Mouse (Mus musculus) neural tube, embryonic 13.5 days (tissue): Measurements from ENCODE around the gene 4933427D14Rik. TPM values are rescaled to one million over a fixed set of nuclear protein-coding genes. Genes with fewer than 3 reads are reported as not detected.
"Not testable (repeated sequence)": the region's sequence is repeated elsewhere in the genome, so short reads cannot be mapped to it uniquely, and the experiment has no call there.

ENCODE experiments used
- ATAC-seq: fragments of 200-750 bp; cut with Nextera tagmentation; 2 replicates; pipeline ENCODE4 v1.8.0; 2017; ENCODE audit warnings: low read depth, mild to moderate bottlenecking, moderate TSS enrichment, moderate library complexity
- H3K27ac ChIP-seq: fragments of 300-500 bp; sonication (generic); replicated peaks from 2 replicates; pipeline ENCODE4 v1.5.1; 2015; ENCODE audit warnings: moderate library complexity, mild to moderate bottlenecking, inconsistent platforms
- H3K27me3 ChIP-seq: fragments of 300-500 bp; sonication (generic); 2 replicates; pipeline ENCODE4 v1.6.1; 2015; ENCODE audit warnings: mild to moderate bottlenecking, inconsistent platforms
- H3K36me3 ChIP-seq: fragments of 300-500 bp; sonication (generic); 2 replicates; pipeline ENCODE4 v1.6.1; 2015; ENCODE audit warnings: mild to moderate bottlenecking, inconsistent platforms
- H3K4me1 ChIP-seq: fragments of 300-500 bp; sonication (generic); replicated peaks from 2 replicates; pipeline ENCODE4 v1.6.1; 2015; ENCODE audit warnings: inconsistent platforms
- H3K4me2 ChIP-seq: fragments of 300-500 bp; sonication (generic); 2 replicates; pipeline ENCODE4 v1.6.1; 2015; ENCODE audit warnings: inconsistent platforms, mild to moderate bottlenecking, moderate library complexity
- H3K4me3 ChIP-seq: fragments of 300-500 bp; sonication (generic); 2 replicates; pipeline ENCODE4 v1.5.1; 2015; ENCODE audit warnings: mild to moderate bottlenecking, inconsistent platforms
- H3K9ac ChIP-seq: fragments of 300-500 bp; sonication (generic); 2 replicates; pipeline ENCODE4 v1.6.1; 2015; ENCODE audit warnings: moderate library complexity, mild to moderate bottlenecking, inconsistent platforms
- H3K9me3 ChIP-seq: fragments of 300-500 bp; sonication (generic); 2 replicates; pipeline ENCODE4 v1.6.1; 2016; ENCODE audit warnings: inconsistent platforms
- WGBS: fragments of 180-500 bp; shearing (Covaris S2); methylation state at CpG from one replicate; pipeline ENCODE4 v1.1.7; 2015; 5-methylcytosine and 5-hydroxymethylcytosine counted together
- polyA plus RNA-seq: library from polyadenylated mRNA; unstranded; fragments of >200 nt; fragmentation: Nextera tagmentation; extraction: Ambion mirVana; gene quantifications from 2 replicates; pipeline ENCODE4 v1.2.1, GENCODE M21; 2015

Gene 4933427D14Rik
- polyA plus RNA-seq, 1 experiment from 2014 or later, result 17.8 TPM

GRCm38 (mm10) chr11:72184252-72184651 lies 23.0 kb downstream of the 4933427D14Rik start:
- peaks cover 65% of the 10 kb centered on the region for H3K36me3 ChIP-seq
- no peak for ATAC-seq
- WGBS, result 88% methylated on average over 4 of the region's 4 CpGs

GRCm38 (mm10) chr11:72181136-72181535 lies 26.1 kb downstream of the 4933427D14Rik start:
- H3K4me1 ChIP-seq, result peaks cover 11% of the 10 kb centered on the region
- H3K9me3 ChIP-seq, result no peaks in the 10 kb centered on the region
- H3K36me3 ChIP-seq, result peaks cover 63% of the 10 kb centered on the region
- WGBS, result 81% methylated on average over 4 of the region's 4 CpGs
- no peak overlapping the region for H3K27ac ChIP-seq
- ATAC-seq, result no peak
- H3K4me3 ChIP-seq, result no peak overlapping the region
- H3K9ac ChIP-seq, result no peak overlapping the region
- H3K4me2 ChIP-seq, result no peak overlapping the region
- H3K27me3 ChIP-seq, result no peaks in the 10 kb centered on the region

More at GRCm38 (mm10) chr11:72184252-72184651, 23.0 kb downstream of the 4933427D14Rik start:
- Histone ChIP-seq H3K27ac (no peak overlapping the region), H3K4me2 (no peak overlapping the region), H3K4me3 (no peak overlapping the region), H3K4me1 (no peaks in the 10 kb centered on the region), H3K9me3 (no peaks in the 10 kb centered on the region), H3K27me3 (no peaks in the 10 kb centered on the region), H3K9ac (no peak overlapping the region)

DNA sequence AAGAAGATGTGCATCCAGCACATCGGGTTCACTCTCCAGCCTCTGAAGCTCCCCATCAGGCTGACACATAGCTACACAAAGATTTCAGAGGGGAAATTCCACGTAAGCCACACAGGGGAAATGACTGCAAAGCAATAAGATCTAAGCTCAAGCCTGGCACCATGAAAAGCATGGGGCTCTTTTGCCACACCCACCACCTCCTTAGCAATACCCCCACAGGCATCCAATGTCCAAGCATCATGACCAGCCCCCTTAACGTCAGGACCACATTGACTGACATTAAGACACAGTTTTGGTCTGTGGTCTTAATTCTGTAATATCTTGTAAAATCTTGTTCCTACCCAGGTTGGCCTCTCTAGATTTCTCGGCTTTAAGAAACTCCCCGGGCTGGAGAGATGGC lies 26.7 kb downstream of the 4933427D14Rik start:
- Histone ChIP-seq H3K4me3 (no peak overlapping the region), H3K9me3 (no peaks in the 10 kb centered on the region), H3K36me3 (peaks cover 64% of the 10 kb centered on the region), H3K27ac (no peak overlapping the region), H3K4me1 (peaks cover 11% of the 10 kb centered on the region), H3K4me2 (no peak overlapping the region), H3K27me3 (no peaks in the 10 kb centered on the region), H3K9ac (no peak overlapping the region)
- no peak for ATAC-seq
- WGBS, result 88% methylated on average over 5 of the region's 5 CpGs

DNA sequence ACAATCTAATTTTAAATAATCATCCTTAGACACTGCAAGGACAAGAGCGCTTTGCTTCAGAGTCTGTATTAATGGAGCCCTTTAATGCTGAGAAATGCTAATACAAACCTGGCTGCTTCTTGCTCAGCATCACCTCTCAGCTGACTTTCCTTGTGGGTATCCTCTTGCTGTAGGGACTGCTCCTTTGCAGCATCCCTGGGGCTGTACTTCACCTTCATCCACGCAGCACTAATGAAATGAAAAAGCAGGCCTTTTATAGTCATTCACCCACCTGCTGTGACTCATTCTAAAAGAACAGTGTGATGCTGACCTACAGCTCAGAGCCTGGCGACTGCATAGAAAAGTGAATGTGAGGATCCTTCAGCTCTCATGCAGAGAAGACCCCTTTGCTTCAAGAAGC lies 30.7 kb downstream of the 4933427D14Rik start:
- Histone ChIP-seq H3K9me3 (no peaks in the 10 kb centered on the region), H3K9ac (no peak overlapping the region), H3K4me3 (no peak overlapping the region), H3K4me1 (peaks cover 11% of the 10 kb centered on the region), H3K27me3 (no peaks in the 10 kb centered on the region), H3K4me2 (no peak overlapping the region), H3K36me3 (peaks cover 83% of the 10 kb centered on the region), H3K27ac (no peak overlapping the region)
- ATAC-seq, result no peak
- WGBS, result 30% methylated on average over 3 of the region's 3 CpGs

DNA sequence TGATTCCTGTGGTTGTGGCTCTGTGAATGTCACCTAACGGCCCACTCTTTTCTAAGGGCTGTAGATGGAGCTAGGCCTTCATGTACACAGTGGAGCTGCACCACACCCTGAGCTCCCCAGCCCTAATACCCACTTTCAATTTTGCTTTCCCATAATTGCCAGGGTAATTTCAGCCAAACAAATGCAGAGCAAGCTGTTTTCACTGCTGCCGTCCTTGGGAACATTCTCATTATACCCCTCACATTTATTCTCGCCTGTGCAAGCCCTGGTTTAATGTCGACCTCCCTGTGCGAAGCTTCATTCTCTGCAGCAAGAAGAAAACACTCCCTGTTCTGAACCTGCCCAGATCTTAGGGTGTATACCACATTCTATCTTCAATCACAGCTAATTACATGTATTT lies 31.3 kb downstream of the 4933427D14Rik start:
- Histone ChIP-seq H3K27me3 (no peaks in the 10 kb centered on the region), H3K4me2 (no peak overlapping the region), H3K27ac (no peak overlapping the region), H3K9ac (no peak overlapping the region), H3K4me1 (peaks cover 11% of the 10 kb centered on the region), H3K4me3 (no peak overlapping the region), H3K36me3 (peaks cover 77% of the 10 kb centered on the region), H3K9me3 (no peaks in the 10 kb centered on the region)
- 59% methylated on average over 5 of the region's 5 CpGs for WGBS
- ATAC-seq, result no peak

DNA sequence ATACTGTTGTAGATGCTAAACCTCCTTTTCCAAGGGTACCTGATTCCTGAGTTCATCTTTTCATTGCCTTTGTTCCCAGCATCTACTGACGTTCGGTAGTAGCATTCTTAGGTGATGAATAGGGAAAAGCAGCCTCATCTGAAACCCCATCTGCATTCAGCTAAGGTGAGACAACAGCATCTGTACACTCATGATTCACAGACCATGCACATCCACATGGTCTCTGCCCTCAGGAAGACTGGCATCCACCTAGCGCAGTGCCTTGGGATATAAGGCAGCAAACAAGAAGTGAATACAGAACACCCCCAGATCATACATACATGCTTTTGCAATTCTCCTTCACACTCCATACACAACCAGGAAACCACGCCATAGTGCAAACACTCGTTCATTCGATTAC lies 32.5 kb downstream of the 4933427D14Rik start:
- H3K4me2 ChIP-seq, result no peak overlapping the region
- ATAC-seq, result no peak
- no peaks in the 10 kb centered on the region for H3K27me3 ChIP-seq
- peaks cover 77% of the 10 kb centered on the region for H3K36me3 ChIP-seq
- H3K4me3 ChIP-seq, result no peak overlapping the region
- WGBS, result 94% methylated on average over 6 of the region's 6 CpGs
- H3K9me3 ChIP-seq, result no peaks in the 10 kb centered on the region
- H3K27ac ChIP-seq, result no peak overlapping the region
- H3K9ac ChIP-seq, result no peak overlapping the region
- H3K4me1 ChIP-seq, result peaks cover 11% of the 10 kb centered on the region

GRCm38 (mm10) chr11:72173506-72173905 lies 33.8 kb downstream of the 4933427D14Rik start:
- no peak overlapping the region for H3K4me2 ChIP-seq

DNA sequence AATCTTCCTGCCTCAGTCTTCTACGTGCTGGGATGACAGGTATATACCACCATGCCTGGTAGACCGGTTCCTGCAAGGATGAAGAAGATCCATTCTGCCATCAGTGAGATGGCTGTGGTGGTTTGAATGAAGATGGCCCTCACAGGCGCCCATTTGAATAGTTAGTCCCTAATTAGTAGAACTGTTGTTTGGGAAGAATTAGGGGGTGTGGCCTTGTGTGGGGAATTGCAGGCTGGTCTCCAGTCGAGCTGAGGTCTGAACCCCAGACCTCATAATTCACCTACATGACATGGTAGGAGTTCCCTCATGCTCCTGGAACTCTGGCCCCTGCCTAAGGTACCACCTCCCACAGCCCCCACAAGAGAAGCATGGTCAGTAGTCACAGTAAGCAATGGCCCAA lies 35.4 kb downstream of the 4933427D14Rik start:
- WGBS, result 37% methylated on average over 4 of the region's 4 CpGs
- peaks cover 83% of the 10 kb centered on the region for H3K36me3 ChIP-seq
- H3K4me3 ChIP-seq, ATAC-seq, H3K27me3 ChIP-seq, H3K27ac ChIP-seq, H3K9ac ChIP-seq, H3K4me1 ChIP-seq, H3K4me2 ChIP-seq, H3K9me3 ChIP-seq: not testable (repeated sequence)

More at GRCm38 (mm10) chr11:72173506-72173905, 33.8 kb downstream of the 4933427D14Rik start:
- no peak overlapping the region for H3K4me3 ChIP-seq
- peaks cover 82% of the 10 kb centered on the region for H3K36me3 ChIP-seq
- H3K27ac ChIP-seq, result no peak overlapping the region
- ATAC-seq, result no peak
- 87% methylated on average over 5 of the region's 5 CpGs for WGBS
- H3K4me1 ChIP-seq, result peaks cover 11% of the 10 kb centered on the region
- no peaks in the 10 kb centered on the region for H3K27me3 ChIP-seq
- H3K9ac ChIP-seq, result no peak overlapping the region
- no peaks in the 10 kb centered on the region for H3K9me3 ChIP-seq

DNA sequence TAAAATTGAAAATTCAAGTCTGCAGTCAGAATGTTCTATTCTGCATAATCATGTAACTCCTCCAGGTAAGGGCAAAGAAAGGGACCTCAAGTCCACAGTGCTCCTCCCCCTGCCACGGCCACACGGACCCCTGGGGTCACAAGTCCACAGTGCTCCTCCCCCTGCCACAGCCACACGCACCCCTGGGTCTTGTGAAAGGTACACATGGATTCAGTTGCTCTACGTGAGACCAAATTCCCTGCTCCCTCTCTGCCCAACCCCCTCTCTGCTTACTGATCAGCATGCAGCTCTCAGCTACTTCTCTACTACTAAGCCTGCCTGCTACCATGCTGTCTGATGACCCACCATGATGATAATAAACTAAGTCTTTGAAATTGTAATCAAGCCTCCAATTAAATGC lies 37.4 kb downstream of the 4933427D14Rik start:
- WGBS, result 92% methylated on average over 4 of the region's 4 CpGs
- Histone ChIP-seq H3K4me2 (no peak overlapping the region), H3K4me1 (no peaks in the 10 kb centered on the region), H3K27ac (no peak overlapping the region), H3K36me3 (peaks cover 85% of the 10 kb centered on the region), H3K4me3 (no peak overlapping the region), H3K27me3 (no peaks in the 10 kb centered on the region), H3K9ac (no peak overlapping the region), H3K9me3 (no peaks in the 10 kb centered on the region)
- ATAC-seq, result no peak

DNA sequence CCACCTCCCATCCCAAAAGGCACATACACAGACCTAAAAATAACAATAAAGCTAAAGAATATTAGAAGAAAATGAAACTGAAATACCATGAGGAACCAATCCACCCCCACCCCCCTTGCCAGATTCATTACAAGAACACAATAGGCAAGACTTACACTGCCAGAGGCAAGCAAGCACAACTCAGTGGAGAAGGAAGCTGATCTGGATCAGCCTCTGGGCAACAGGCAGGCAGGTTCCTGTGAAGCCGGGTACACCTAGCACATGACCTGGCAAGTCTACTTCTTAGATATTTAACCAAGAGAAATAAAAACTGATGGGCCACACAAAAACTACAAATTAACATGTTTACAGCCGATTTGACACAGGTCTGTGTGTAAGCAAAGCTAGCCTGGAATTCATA lies 44.1 kb downstream of the 4933427D14Rik start:
- H3K27ac ChIP-seq, result no peak overlapping the region
- H3K36me3 ChIP-seq, result peaks cover 85% of the 10 kb centered on the region
- no peaks in the 10 kb centered on the region for H3K9me3 ChIP-seq
- 90% methylated on average over 2 of the region's 2 CpGs for WGBS
- no peak overlapping the region for H3K9ac ChIP-seq
- ATAC-seq, result no peak
- H3K27me3 ChIP-seq, result no peaks in the 10 kb centered on the region
- H3K4me3 ChIP-seq, result no peak overlapping the region
- no peaks in the 10 kb centered on the region for H3K4me1 ChIP-seq
- no peak overlapping the region for H3K4me2 ChIP-seq

DNA sequence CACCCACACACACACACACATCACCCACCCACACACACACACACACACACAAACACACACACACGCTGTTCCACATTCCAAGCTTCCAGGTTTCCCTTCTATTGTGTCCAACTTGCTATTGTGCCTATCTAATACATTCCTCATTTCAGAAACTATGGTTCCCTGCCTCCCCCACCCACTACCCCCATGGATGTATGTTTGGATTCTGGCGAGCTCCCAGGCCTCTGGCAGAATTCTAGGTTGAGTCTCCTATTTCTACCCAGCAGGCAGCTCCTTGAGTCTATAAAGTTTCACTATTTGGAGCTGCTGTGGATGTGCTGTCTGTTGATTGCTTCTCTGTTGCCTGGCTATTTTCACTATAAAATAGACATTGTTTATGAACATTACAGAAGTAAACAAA lies 50.6 kb downstream of the 4933427D14Rik start:
- Histone ChIP-seq H3K9me3 (no peaks in the 10 kb centered on the region), H3K27ac (no peak overlapping the region), H3K36me3 (peaks cover 75% of the 10 kb centered on the region), H3K4me3 (no peak overlapping the region), H3K4me2 (no peak overlapping the region), H3K27me3 (no peaks in the 10 kb centered on the region), H3K4me1 (peaks cover 4% of the 10 kb centered on the region; the same call in 1 of the 2 replicates), H3K9ac (no peak overlapping the region)
- ATAC-seq, result no peak
- WGBS, result 84% methylated on average over 2 of the region's 2 CpGs

DNA sequence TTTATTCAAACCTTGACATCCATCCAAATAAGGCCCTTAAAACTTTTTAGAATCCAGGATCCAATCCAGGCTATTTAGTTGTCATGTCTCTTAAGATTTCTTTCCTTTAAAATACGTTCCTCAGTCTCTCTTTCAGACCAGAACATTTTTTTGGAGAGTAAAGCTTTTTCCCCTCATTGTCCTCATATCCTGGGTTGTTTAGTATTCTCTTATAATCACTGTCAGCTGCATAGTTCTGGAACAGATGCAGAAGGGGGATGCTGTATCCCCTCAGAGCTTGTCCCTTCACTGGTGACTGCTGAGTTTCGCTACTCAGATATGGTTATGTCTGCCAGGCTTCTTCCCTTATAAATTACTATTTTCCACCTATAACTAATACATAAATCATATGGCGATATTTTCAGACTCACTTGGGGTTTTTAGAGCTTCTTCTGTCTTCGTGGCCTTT lies 51.3 kb downstream of the 4933427D14Rik start:
- no peak overlapping the region for H3K9ac ChIP-seq
- H3K27me3 ChIP-seq, result no peaks in the 10 kb centered on the region
- peaks cover 4% of the 10 kb centered on the region; the same call in 1 of the 2 replicates for H3K4me1 ChIP-seq
- WGBS, result 87% methylated on average over 4 of the region's 4 CpGs
- H3K4me2 ChIP-seq, result no peak overlapping the region
- ATAC-seq, result no peak
- H3K27ac ChIP-seq, result no peak overlapping the region
- H3K36me3 ChIP-seq, result peaks cover 69% of the 10 kb centered on the region
- H3K9me3 ChIP-seq, result no peaks in the 10 kb centered on the region
- no peak overlapping the region for H3K4me3 ChIP-seq
